Mouse (Mus musculus) neural tube, embryonic 12.5 days (tissue): ENCODE results near the gene Myl10. TPM values are rescaled to one million over a fixed set of nuclear protein-coding genes. Genes with fewer than 3 reads are reported as not detected.

Experiments used
- polyA plus RNA-seq: library from polyadenylated mRNA; unstranded; fragments of >200 nt; fragmentation: Nextera tagmentation; extraction: Ambion mirVana; gene quantifications from 2 replicates; pipeline ENCODE4 v1.2.1, GENCODE M21; 2016

Gene Myl10
- polyA plus RNA-seq, 1 experiment from 2014 or later, result not detected

Other genes starting within 250 kb of the Myl10 start
- gene Cux1, start 125.7 kb upstream of the Myl10 start, polyA plus RNA-seq, result 117 and 118 TPM in 2 replicates
- gene Col26a1, start 190.1 kb downstream of the Myl10 start, polyA plus RNA-seq, result 67.9 and 74.6 TPM in 2 replicates
- 98.2 and 106 TPM in 2 replicates for gene Ift22, start 215.0 kb downstream of the Myl10 start, polyA plus RNA-seq